Mouse (Mus musculus) c-Kit-positive CD71-negative TER-119-negative erythroid progenitor cells, embryonic 14.5 days (primary cell): ENCODE data around the gene Atp5k.
A peak's percentile ranks its signal among the peaks of the same experiment; 100 is the strongest.

Experiments used
- DNase-seq: peaks from one replicate; pipeline ENCODE4 v3.0.0-alpha.2; 2013; ENCODE audit warnings: low read depth

The Atp5k gene

GRCm38 (mm10) chr5:108433804-108434587 is at the start of gene Atp5k:
TSS of gene Atp5k (minus strand) at chr5:108434448.
- peak; percentile 93 for DNase-seq

- no peak for DNase-seq
Measured at GRCm38 (mm10) chr5:108483006-108483405, 48.8 kb upstream of the Atp5k start.

- no peak for DNase-seq
Measured at GRCm38 (mm10) chr5:108475977-108476376, 41.7 kb upstream of the Atp5k start.

GRCm38 (mm10) chr5:108473737-108474136 is 39.5 kb upstream of the Atp5k start:
- no peak for DNase-seq

GRCm38 (mm10) chr5:108469617-108470016 is 35.4 kb upstream of the Atp5k start:
- DNase-seq = no peak

DNA sequence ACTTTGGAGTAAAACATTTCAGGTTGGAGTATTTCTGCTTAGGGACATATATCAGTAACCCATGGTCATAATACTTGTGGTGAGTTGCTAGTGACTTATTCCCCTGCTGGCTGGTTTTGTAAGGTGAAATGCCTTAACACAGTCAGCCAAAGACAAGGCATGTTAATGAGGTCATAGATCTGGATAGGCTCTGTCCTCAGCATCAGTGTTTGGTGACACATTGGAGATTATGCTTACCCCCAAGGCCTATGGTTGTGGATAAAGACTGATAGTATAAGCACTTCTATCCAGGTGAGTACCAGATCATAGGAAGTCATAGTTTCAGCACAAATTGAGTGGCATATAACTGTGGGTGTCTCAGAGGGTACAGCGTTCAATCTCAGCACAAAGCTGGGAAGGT is 32.4 kb upstream of the Atp5k start:
- no peak for DNase-seq

GRCm38 (mm10) chr5:108465131-108465891 is 31.1 kb upstream of the Atp5k start:
- no peak for DNase-seq

GRCm38 (mm10) chr5:108462446-108462845 is 28.2 kb upstream of the Atp5k start:
- DNase-seq = no peak

DNA sequence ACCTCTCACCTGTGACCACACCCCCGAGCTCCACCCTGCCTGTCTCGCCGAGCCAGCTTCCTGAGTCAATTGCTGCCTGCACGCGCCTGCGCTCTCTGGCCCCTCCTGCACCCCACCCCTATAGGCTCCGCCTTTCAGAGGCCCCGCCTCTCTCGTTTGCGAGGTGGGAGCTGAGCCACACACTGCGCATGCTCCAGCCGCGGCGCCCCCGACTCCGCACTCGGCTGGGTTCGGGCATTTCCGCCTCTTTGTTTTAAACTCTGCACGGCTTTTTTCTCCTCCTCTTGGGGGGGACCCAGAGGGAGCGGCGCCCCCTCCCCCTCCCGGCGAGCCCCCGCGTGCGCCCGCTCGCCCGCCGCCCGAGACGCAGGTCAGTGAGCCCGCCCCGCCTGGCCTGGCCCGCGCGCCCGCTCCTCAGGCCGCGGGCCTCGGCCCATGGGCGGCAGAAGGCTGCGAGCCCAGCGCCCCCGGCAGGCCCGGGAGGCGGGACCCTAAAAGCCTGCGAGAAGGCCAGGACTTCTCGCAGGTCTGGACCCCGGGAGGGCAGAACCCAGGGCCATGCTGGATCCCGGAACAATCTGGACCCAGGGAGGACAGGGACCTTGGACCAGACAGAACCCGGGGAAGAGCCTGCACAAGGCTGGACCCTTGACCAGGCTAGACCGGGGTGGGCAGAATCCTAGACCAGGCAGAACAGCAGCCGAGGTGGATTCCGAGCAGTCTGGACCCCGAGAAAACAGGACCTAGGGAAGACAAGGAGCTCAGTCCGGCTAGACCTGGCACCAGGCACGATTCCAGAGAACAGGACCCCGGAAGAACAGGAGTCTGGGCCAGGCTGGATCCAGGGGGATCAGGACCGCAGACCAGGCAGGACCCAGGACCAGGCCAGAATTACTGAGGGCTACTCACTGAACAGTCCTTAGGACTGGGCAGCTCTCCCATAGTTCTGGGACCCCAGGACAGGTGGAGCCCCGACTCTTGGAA is 27.1 kb upstream of the Atp5k start, which contains the start of gene Pcgf3:
Pcgf3 (plus strand) TSS at position 151 of the 984 bp plus-strand sequence.
- peak; percentile 94 for DNase-seq

GRCm38 (mm10) chr5:108460461-108460860 is 26.2 kb upstream of the Atp5k start:
- DNase-seq = no peak

GRCm38 (mm10) chr5:108458706-108459105 is 24.5 kb upstream of the Atp5k start:
- DNase-seq = no peak

- DNase-seq = no peak
Measured at GRCm38 (mm10) chr5:108454094-108454493, 19.8 kb upstream of the Atp5k start.

GRCm38 (mm10) chr5:108452422-108452821 is 18.2 kb upstream of the Atp5k start:
- DNase-seq = no peak

DNA sequence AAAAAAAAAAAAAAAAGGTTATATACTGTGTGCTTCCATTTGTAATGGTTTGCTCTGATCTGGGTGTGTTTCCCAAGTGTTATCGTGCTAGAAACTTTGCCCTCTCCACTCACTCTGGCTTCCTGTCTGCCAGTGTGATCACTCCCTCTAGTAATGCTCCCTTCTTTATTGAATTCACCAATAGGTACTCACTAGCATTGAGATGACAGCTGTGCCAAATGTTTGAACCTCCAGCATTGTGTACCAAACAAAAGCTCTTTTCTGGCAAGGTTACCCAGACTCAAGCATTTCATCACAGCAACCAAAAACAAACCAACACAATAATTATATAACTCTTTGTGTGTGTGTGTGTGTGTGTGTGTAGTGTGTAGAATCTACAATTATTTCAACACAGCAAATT is 17.4 kb upstream of the Atp5k start:
- no peak for DNase-seq

GRCm38 (mm10) chr5:108450837-108451540 is 16.7 kb upstream of the Atp5k start:
- DNase-seq = no peak

GRCm38 (mm10) chr5:108448785-108449668 is 14.8 kb upstream of the Atp5k start, which contains the start of gene Mfsd7a:
TSS of gene Mfsd7a (minus strand) at chr5:108448891.
- peak; percentile 50 for DNase-seq

GRCm38 (mm10) chr5:108447857-108448256 is 13.6 kb upstream of the Atp5k start:
- DNase-seq = no peak

DNA sequence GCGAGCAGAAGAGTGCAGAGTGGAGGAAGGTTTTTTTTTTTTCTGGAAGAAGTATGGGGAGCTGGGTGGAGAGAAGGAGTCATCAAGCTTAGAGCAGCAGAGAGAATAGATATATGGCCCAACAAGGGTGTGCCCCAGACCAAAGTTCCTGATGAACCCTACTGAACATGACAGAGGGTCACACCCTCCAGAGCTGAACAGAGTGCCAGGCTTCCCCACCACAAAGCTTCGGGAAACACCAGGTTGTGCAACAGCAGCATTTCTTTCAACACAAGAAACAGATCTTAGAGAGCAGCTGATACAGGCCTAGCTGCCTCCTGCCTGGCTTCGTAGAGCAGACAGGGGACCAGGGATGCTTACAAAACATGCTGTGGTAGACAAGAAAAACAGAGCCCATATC is 12.7 kb upstream of the Atp5k start:
- DNase-seq = no peak

- DNase-seq = no peak
Measured at GRCm38 (mm10) chr5:108436101-108436500, 1.9 kb upstream of the Atp5k start.

DNA sequence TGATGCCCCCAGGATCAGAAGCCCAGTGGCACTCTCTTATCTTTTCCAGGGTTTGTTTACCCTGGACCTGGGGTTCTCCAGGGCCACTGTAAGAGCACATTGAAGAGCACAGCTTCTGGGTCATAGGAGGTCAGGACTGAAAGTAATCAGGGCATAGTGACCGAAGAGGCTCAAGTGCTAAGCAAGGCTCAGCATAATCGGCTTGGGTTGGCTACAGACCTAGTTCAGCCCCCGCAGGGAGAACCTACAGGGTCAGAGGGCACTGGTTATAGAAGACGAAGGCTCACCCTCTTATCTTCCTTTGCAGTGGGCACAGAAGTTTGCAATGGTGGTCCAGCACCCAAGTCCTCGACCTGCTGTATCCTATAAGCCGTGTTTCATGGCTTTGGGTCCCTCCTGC is 3.1 kb downstream of the Atp5k start:
- DNase-seq = no peak
